Mouse (Mus musculus): ENCODE measurements around the gene Ccl19.
"Not testable (repeated sequence)": the region's sequence is repeated elsewhere in the genome, so short reads cannot be mapped to it uniquely, and the experiment has no call there.

Gene Ccl19

GRCm38 (mm10) chr4:42756477-42756876, at the start of gene Ccl19:
TSS of gene Ccl19 (minus strand) at chr4:42756577.
- not testable (repeated sequence) for DNase-seq

- DNase-seq = not testable (repeated sequence)
Observed at GRCm38 (mm10) chr4:42773893-42774292, 17.5 kb upstream of the Ccl19 start, which contains the start of gene Ccl21a. TSS of gene Ccl21a (minus strand) at chr4:42773993.

GRCm38 (mm10) chr4:42735245-42735644, 21.1 kb downstream of the Ccl19 start, which contains the start of gene 4930578G10Rik:
TSS of gene 4930578G10Rik (plus strand) at chr4:42735545.
- DNase-seq = not testable (repeated sequence)

Measured in kidney, adult 11 months (tissue).